Mouse (Mus musculus) midbrain, postnatal 0 days (tissue): ENCODE results near the gene Xdh. TPM values are rescaled to one million over a fixed set of nuclear protein-coding genes. Genes with fewer than 3 reads are reported as not detected.

ENCODE experiments used
- ATAC-seq: fragments of 200-750 bp; cut with Nextera tagmentation; 2 replicates; pipeline ENCODE4 v1.8.0; 2017; ENCODE audit warnings: moderate number of reproducible peaks, mild to moderate bottlenecking, moderate TSS enrichment, moderate library complexity; ENCODE audit not compliant: low FRiP score
- DNase-seq: peaks from one replicate; pipeline ENCODE4 v3.0.0-alpha.2; 2015; ENCODE audit warnings: low spot score
- H3K27ac ChIP-seq: fragments of 300-500 bp; sonication (generic); 2 replicates; pipeline ENCODE4 v1.5.1; 2014; ENCODE audit warnings: low read depth, mild to moderate bottlenecking, low read length, mixed read lengths
- H3K27me3 ChIP-seq: fragments of 300-500 bp; sonication (generic); 2 replicates; pipeline ENCODE4 v1.6.1; 2014; ENCODE audit warnings: low read length, control low read depth, mixed read lengths; ENCODE audit not compliant: insufficient read depth
- H3K36me3 ChIP-seq: fragments of 300-500 bp; sonication (generic); 2 replicates; pipeline ENCODE4 v1.6.1; 2014; ENCODE audit warnings: low read length, control low read depth, mixed read lengths; ENCODE audit not compliant: insufficient read depth
- H3K4me1 ChIP-seq: fragments of 300-500 bp; sonication (generic); 2 replicates; pipeline ENCODE4 v1.6.1; 2014; ENCODE audit warnings: mild to moderate bottlenecking, control low read depth, antibody characterized with exemption, low read length, mixed read lengths; ENCODE audit not compliant: insufficient read depth
- H3K4me2 ChIP-seq: fragments of 300-500 bp; sonication (generic); 2 replicates; pipeline ENCODE4 v1.6.1; 2014; ENCODE audit warnings: low read depth, mild to moderate bottlenecking, low read length, mixed read lengths; ENCODE audit not compliant: poor library complexity, severe bottlenecking
- H3K4me3 ChIP-seq: fragments of 300-500 bp; sonication (generic); 2 replicates; pipeline ENCODE4 v1.5.1; 2014; ENCODE audit warnings: low read depth, mild to moderate bottlenecking, low read length, moderate library complexity
- H3K9ac ChIP-seq: fragments of 300-500 bp; sonication (generic); replicated peaks from 2 replicates; pipeline ENCODE4 v1.6.1; 2014; ENCODE audit warnings: mild to moderate bottlenecking, low read length, moderate library complexity, mixed read lengths; ENCODE audit not compliant: poor library complexity, severe bottlenecking
- H3K9me3 ChIP-seq: fragments of 300-500 bp; sonication (generic); 2 replicates; pipeline ENCODE4 v1.6.1; 2016; ENCODE audit warnings: low read length, control low read depth
- CTCF ChIP-seq: IDR thresholded peaks from 2 replicates; pipeline ENCODE4 v1.5.1; 2016; ENCODE audit warnings: antibody characterized with exemption, mild to moderate bottlenecking
- WGBS: fragments of 180-500 bp; shearing (Covaris S2); extraction: QIAGEN DNeasy Blood & Tissue Kit; methylation state at CpG from one replicate; pipeline ENCODE4 v1.1.7; 2014; 5-methylcytosine and 5-hydroxymethylcytosine counted together
- polyA plus RNA-seq: library from polyadenylated mRNA; unstranded; fragments of >200 nt; fragmentation: Nextera tagmentation; extraction: Ambion mirVana; gene quantifications from 2 replicates; pipeline ENCODE4 v1.2.1, GENCODE M21; 2015
- total RNA-seq: library from RNA; depleted of rRNA; stranded (reverse); fragments of >200 nt; gene quantifications from 2 replicates; pipeline ENCODE4 v1.2.3, GENCODE M21; 2014; rRNA removed

The Xdh gene
- 0.14 and 0.55 TPM in 2 replicates for total RNA-seq
- polyA plus RNA-seq, result 0.38 and 0.59 TPM in 2 replicates

GRCm38 (mm10) chr17:73950062-73950735 lies at the start of gene Xdh:
Gene Xdh (minus strand): TSS chr17:73950196.
- ATAC-seq (no peak), DNase-seq (no peak)
- Histone ChIP-seq H3K27me3 (no peaks in the 10 kb centered on the region), H3K9me3 (no peaks in the 10 kb centered on the region), H3K36me3 (no peaks in the 10 kb centered on the region), H3K4me3 (no peak within 1 kb of the TSS), H3K9ac (no peak within 1 kb of the TSS), H3K4me1 (no peaks in the 10 kb centered on the region), H3K27ac (no peak within 1 kb of the TSS), H3K4me2 (no peak within 1 kb of the TSS)
- no peak for TF ChIP-seq CTCF
- 88% methylated on average over 13 of the region's 13 CpGs for WGBS

DNA sequence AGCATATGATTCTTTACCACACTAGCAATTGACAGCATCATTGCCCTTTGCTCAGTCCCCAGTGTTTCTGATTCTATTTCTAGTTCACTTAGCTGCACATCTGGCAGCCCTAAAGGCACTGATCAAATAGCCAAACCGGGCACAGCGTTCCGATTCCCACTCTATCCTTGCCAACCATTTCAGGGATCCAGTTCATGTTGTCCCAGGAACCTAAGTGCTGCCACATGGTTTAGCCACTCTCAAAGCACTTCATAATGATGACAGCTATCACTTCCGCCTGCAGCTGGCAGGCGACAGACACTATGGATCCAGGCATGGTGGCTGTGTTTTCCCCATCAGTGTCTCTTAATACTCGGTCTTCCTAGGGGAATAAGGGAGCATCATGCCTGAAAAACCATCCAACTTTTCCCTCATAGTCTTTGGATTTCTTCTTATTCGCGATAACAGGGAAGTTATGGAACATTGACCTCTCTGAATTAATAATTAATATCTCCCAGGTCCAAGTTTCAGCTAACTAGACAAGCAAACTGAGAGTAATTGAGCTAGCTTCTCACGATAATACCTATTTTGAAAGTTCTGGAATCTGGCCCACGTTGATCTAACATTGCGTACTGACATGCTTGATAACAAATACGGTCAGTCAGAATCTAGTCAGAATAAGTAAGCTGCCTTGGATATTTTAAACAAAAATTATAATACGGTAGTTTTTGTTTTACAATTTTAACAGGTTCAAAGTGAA lies 46.1 kb upstream of the Xdh start:
- Histone ChIP-seq H3K36me3 (no peaks in the 10 kb centered on the region), H3K4me2 (no peak overlapping the region), H3K27ac (no peak overlapping the region), H3K4me3 (no peak overlapping the region), H3K4me1 (no peaks in the 10 kb centered on the region), H3K9ac (no peak overlapping the region), H3K9me3 (no peaks in the 10 kb centered on the region), H3K27me3 (no peaks in the 10 kb centered on the region)
- ATAC-seq (no peak), DNase-seq (no peak)
- TF ChIP-seq CTCF, result no peak
- WGBS, result 92% methylated on average over 13 of the region's 13 CpGs

- Histone ChIP-seq H3K4me3 (no peak overlapping the region), H3K27me3 (no peaks in the 10 kb centered on the region), H3K36me3 (no peaks in the 10 kb centered on the region), H3K9ac (no peak overlapping the region), H3K4me1 (no peaks in the 10 kb centered on the region), H3K27ac (no peak overlapping the region), H3K9me3 (no peaks in the 10 kb centered on the region), H3K4me2 (no peak overlapping the region)
- TF ChIP-seq CTCF, result no peak
- no peak for ATAC-seq
- no peak for DNase-seq
- 92% methylated on average over 4 of the region's 4 CpGs for WGBS
These were observed 41.3 kb upstream of the Xdh start for GRCm38 (mm10) chr17:73991264-73991663.

- Histone ChIP-seq H3K27ac (no peak overlapping the region), H3K4me1 (no peaks in the 10 kb centered on the region), H3K9ac (no peak overlapping the region), H3K36me3 (no peaks in the 10 kb centered on the region), H3K27me3 (no peaks in the 10 kb centered on the region), H3K4me3 (no peak overlapping the region), H3K4me2 (no peak overlapping the region), H3K9me3 (no peaks in the 10 kb centered on the region)
- no peak for DNase-seq
- 79% methylated on average over 2 of the region's 2 CpGs for whole genome bisulfite sequencing
- no peak for TF ChIP-seq CTCF
- no peak for ATAC-seq
These were observed 36.6 kb upstream of the Xdh start for GRCm38 (mm10) chr17:73986571-73986970.

GRCm38 (mm10) chr17:73985936-73986335 lies 35.9 kb upstream of the Xdh start:
- DNase-seq, result no peak
- Histone ChIP-seq H3K4me2 (no peak overlapping the region), H3K9me3 (no peaks in the 10 kb centered on the region), H3K36me3 (no peaks in the 10 kb centered on the region), H3K4me3 (no peak overlapping the region), H3K9ac (no peak overlapping the region), H3K27ac (no peak overlapping the region), H3K27me3 (no peaks in the 10 kb centered on the region), H3K4me1 (no peaks in the 10 kb centered on the region)
- ATAC-seq, result no peak
- TF ChIP-seq CTCF, result no peak
- 85% methylated on average over 4 of the region's 4 CpGs for WGBS

DNA sequence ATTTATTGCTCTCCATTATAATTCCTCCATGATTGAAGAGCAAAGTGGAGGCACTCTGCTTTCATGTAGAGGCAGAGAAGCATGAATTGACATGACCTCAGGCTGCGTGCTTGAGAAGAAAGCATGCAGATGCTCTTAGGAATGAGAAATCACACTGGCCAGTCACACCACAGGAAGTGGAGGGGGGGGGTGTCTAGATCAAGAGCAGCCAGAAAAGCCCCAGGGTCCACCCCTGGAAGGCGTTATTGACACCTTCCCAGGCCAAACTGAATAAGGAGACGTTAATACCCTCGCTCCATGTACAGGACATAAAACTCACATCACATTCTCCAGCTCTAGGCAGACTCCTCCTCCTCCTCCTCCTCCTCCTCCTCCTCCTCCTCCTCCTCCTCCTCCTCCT lies 34.5 kb upstream of the Xdh start:
- Histone ChIP-seq H3K4me2 (no peak overlapping the region), H3K9me3 (no peaks in the 10 kb centered on the region), H3K4me3 (no peak overlapping the region), H3K36me3 (no peaks in the 10 kb centered on the region), H3K27me3 (no peaks in the 10 kb centered on the region), H3K27ac (no peak overlapping the region), H3K4me1 (no peaks in the 10 kb centered on the region), H3K9ac (no peak overlapping the region)
- no peak for ATAC-seq
- no peak for DNase-seq
- WGBS, result 21% methylated on average over 4 of the region's 4 CpGs
- TF ChIP-seq CTCF, result no peak
